Mouse (Mus musculus): Measurements from ENCODE around the gene Alkbh4.
A peak's percentile ranks its signal among the peaks of the same experiment; 100 is the strongest.
"Not testable (repeated sequence)": the region's sequence is repeated elsewhere in the genome, so short reads cannot be mapped to it uniquely, and the experiment has no call there.

The Alkbh4 gene

DNA sequence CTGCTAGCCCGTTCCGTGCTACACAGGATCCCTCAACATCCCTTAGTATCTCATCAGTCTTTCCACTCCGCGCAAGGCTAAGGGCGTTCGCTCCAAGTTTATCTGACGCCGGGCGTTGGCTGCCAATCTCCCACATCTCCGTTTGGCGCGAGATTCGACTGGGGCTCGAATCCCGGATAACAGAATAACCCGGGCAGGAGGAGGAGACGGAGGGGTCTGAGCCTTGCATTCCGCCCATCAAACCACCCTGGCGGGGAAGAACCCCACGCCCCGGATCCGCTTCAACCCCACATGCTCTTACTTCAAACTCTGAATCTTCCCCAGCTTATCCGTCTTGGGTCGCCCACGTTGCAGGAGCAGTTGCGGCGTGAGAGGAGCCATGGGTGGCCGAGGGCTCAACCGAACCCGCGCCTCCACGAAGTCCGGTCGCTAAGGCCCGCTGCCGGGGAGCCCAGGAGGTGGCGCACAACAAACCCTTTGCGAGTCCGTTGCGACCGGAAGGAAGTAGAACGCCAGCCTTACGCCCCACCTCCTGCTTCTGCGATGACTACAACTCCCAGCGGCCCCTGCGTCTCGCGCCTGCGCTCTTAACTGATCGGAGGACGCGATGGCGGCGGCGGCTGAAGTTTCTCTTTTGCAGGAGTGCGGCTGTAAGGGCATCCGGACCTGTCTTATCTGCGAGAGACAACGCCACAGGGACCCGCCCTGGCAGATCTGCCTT lies at the start of gene Alkbh4, which contains the start of gene Lrwd1:
TSS of gene Alkbh4 (plus strand) at position 576 of the 721 bp plus-strand sequence.
TSS of gene Lrwd1 (minus strand) at position 504 of the 721 bp plus-strand sequence.
- peak; percentile 99 for DNase-seq

GRCm38 (mm10) chr5:136086290-136086689 lies 49.7 kb upstream of the Alkbh4 start:
- peak; percentile 95 for DNase-seq

DNA sequence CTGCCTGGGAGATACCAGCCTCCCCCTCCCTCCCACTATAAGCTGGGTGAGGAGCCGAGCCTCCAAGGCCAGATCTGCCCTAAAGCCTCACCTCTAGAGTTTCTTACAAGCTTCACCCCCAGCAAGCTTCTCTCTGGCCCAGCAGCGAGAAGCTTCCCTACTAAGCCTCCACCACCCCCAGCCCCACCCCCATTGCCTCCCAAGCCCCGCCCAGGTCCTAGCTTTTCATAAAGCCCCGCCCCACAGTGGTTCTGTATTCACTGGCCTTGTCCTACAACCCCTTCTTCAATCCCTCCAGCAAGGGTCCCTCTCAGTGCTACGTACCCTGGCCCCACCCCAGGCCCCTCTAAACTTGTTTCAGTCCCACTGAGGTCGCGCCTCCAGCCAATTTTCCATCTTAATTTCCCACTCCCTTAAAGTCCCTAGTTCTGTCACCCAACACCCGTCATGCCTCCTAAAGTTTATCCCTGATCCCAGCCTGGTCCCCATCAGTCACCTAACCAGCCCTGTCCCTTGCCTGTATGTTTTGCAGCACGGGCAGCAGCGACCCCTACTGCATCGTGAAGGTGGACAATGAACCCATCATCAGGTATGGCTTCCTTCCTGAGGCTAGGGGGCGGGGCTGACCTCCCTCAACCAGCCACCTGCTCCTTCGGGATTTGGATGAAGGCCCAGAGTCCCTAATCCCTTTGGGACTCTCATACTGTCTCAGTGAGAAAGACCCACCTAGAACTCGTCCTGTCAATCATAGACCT lies 46.9 kb upstream of the Alkbh4 start:
- no peak for DNase-seq

- no peak for DNase-seq
Observed at GRCm38 (mm10) chr5:136091927-136092326, 44.0 kb upstream of the Alkbh4 start.

GRCm38 (mm10) chr5:136094249-136095010 lies 41.5 kb upstream of the Alkbh4 start:
- no peak for DNase-seq

DNA sequence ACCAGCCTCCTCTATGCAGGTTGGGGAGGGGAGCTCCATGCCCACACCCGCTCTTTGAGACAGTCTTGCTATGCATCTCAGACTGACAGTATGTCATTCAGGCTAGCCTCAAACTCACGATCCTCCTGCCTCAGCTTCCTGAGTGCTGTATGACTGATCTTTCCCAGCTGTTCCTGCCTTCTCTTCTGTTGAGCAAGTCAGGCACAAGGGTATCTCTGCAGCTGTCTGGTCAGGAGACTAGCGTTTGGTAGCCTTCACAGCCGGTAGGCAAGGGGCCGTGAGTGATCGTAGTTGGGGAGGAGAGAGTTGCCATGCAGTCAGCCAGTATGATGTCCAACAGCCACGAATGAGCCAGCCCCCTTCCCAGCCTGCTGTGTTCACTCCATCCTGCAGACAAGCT lies 40.9 kb upstream of the Alkbh4 start:
- DNase-seq, result no peak

- no peak for DNase-seq
Observed at GRCm38 (mm10) chr5:136098536-136098935, 37.4 kb upstream of the Alkbh4 start.

DNA sequence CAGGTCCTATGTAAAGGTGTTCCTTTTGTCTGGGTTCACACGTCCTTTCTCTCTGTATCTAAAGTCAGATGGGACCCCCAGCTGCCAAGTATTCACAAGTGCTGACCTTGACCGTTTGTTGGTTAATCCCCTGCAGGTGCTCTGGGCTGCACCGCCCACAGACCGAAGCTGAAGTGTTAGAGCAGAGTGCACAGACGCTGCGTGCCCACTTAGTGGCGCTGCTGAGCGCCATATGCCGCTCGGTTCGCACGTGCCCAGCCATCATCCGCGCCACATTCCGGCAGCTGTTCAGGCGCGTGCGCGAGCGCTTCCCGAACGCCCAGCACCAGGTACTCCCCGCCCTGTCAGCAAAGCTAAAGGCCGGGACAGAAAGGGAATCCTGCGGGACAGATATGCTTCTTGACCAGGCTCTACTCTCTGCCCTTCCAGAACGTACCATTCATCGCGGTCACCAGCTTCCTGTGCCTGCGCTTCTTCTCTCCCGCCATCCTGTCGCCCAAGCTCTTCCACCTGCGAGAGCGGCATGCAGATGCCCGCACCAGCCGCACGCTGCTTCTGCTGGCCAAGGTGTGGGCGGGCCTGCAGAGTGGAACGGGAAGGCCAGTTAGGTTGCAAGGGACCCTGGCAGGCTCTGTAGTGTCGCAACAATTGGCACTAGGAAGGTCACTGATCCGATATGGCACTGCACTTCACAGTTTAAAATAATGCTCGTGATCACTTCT lies 33.7 kb upstream of the Alkbh4 start:
- no peak for DNase-seq

DNA sequence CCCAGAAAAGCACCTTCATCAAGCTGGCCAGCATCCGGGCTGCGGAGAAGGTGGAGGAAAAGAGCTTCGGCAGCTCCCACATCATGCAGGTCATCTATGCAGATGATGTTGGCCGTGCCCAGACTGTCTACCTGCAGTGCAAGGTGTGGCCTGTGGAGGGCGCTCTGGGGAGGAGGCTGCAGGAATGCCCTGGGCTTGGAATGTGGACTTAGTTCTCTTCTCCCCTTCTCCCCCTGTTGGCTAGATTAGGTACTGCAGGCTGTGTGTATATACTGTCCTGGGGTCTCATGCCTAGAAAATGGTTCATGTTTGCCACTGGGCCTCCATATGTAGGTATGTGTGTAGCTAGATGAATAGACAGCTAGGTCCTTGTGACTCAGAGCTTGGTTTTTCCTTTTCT lies 31.4 kb upstream of the Alkbh4 start:
- no peak for DNase-seq

GRCm38 (mm10) chr5:136108486-136108885 lies 27.5 kb upstream of the Alkbh4 start:
- no peak for DNase-seq

GRCm38 (mm10) chr5:136109042-136109441 lies 26.9 kb upstream of the Alkbh4 start:
- no peak for DNase-seq

- DNase-seq, result not testable (repeated sequence)
Observed at GRCm38 (mm10) chr5:136113546-136113945, 22.4 kb upstream of the Alkbh4 start.

GRCm38 (mm10) chr5:136115891-136116783 lies 19.8 kb upstream of the Alkbh4 start, which contains the start of gene Polr2j:
Gene Polr2j, plus strand, starts transcription at chr5:136116631.
- peak; percentile 99 for DNase-seq

DNA sequence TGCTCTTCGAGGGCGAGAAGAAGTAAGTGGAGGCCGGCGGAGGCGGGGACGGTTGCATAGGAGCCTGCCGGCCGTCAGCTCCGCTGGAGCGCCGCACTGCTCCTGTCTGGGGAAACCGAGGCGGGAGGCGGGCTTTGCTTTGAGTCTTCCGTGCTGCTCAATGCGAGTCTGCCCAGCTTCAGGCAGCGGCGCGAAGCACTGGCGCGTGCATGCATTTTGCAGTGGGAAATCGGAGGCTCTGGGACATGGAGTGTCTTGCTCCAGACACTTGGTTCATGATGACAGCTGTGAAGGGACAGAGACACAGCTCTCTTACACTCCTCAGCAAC lies 19.2 kb upstream of the Alkbh4 start:
- no peak for DNase-seq

DNA sequence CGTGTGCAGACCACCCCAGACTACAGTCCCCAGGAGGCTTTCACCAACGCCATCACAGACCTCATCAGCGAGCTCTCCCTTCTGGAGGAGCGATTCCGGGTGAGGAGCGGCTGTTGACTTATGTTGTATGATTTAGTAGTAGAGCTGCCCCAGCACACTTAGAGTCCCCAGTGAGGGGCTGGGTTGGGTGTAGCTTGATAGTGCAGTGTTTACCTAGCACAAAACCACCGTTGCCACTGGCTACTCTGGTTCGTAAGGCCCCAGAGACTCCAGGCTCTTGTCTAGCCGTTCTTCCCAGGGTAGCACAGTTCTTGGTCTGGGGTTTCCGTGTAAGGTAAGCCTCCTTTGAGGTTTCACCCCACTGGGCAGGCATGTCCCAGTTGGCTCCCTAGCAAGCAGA lies 13.8 kb upstream of the Alkbh4 start:
- DNase-seq, result no peak

DNA sequence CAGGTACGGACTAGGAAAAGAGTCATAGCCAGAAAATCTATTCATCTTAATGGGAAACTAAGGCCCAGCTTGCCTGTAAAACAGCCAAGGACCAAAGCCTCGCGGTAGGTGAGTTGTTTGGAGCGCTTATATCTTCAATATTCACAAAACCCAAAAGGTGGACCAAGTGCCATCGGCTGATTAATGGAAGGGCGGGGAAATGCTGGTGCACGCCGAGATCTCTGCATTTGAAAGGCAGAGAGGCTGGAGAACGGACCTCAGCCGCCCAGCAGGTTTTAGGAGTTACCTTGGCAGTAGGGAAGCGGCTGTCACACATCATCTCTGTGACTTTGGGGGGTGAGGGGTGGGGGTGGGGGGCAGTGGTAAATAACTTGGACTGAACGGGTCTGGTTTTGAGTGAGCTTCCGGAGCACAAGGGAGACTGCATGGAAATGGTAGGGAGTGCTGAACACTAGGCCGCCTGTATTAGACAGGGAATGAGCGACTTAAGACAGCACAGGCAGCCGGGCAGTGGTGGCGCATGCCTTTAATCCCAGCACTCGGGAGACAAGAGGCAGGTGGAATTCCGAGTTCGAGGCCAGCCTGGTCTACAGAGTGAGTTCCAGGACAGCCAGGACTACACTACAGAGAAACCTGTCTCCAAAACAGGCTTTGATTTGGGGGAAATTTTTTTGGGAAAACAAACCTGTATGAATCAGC lies 495 bp downstream of the Alkbh4 start:
- no peak for DNase-seq

GRCm38 (mm10) chr5:136137658-136138274 lies 1.8 kb downstream of the Alkbh4 start:
- no peak for DNase-seq

GRCm38 (mm10) chr5:136139393-136139792 lies 3.4 kb downstream of the Alkbh4 start:
- peak; percentile 92 for DNase-seq

GRCm38 (mm10) chr5:136140057-136140482 lies 4.1 kb downstream of the Alkbh4 start:
- peak; percentile 95 for DNase-seq

- no peak for DNase-seq
Observed at GRCm38 (mm10) chr5:136142746-136143145, 6.8 kb downstream of the Alkbh4 start.
